Mouse (Mus musculus): ENCODE data around the gene Pnpla5.
A peak's percentile ranks its signal among the peaks of the same experiment; 100 is the strongest.

DNA sequence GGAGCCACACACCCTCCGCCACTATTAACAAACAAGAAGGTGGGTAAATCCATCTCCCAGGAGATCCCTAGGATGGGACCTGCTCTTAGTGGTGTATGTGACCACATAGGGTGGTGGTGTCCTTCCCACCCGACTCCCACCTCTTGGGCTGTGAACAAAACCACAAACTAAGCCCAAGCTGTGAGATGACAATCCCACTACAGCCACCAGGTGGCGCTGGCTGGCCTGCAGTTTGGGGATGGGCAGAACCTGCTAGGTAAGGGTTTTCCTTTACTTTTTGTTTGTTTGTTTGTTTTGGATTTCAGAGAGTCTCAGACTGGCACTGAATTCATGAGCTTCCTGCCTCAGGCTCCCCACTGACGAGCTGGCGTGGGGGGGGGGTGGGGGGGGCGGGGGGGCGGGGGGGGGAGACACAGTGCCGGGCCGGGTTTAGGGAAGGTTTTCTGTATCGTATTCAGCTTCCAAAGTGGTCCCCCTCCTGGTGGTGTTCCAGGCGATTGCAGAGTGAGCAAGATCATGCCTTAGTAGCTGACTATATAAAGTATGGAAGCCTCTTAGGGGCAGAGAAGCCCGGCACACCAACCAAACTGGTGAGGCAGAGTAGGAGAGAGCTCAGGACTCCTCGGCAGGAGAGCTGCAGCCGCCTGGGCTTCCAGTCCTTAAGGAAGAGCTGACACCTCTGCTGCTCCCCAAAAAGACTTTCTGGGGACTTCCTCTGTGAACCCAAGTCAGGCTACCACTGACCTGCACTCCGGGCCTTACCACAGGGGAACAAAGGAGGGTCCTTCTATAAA lies 48.9 kb downstream of the Pnpla5 start:
- TF ChIP-seq POLR2A (IDR thresholded peaks at IDR 0.05; ENCODE audit: low read depth, low read length) (no peak), CTCF (IDR thresholded peaks at IDR 0.05; ENCODE audit: borderline replicate concordance, insufficient read depth, low read length) (peak; percentile 89)

Measured in embryonic fibroblast, embryonic 13.5 days (primary cell).